Mouse (Mus musculus): ENCODE results near the gene Ropn1l. TPM values are rescaled to one million over a fixed set of nuclear protein-coding genes. Genes with fewer than 3 reads are reported as not detected.

Gene Ropn1l
- total and polyA plus RNA-seq, 3 experiments = 1.1 to 2.9 (median 2.0) TPM

DNA sequence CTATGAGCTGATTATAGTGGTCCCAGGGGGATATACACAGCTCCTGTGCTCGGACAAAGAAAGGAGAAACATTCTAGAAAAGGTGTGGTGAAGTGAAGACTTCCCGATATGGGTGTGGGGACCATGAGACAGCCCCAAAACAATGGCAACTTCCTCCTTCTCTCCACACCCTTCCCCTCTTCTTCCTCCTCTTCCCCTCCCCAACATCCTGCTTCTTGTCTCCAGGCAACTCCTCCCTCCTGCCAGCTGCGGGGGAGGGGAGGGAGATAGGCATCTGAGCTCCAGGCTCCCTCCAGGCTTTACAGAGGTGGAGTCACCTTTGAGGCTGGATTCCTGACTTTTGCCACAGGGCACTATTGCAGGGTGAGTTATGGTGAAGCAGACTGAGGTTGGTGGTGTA is 40.6 kb downstream of the Ropn1l start:
- in situ Hi-C loops (cut with MboI; ENCODE audit: low pct_ligation_motif_present, low pct_unique_long_range_greater_than_20kb, low sequenced_read_pairs) = loop anchor here (5.0 kb wide), 1 partner anchor 46 kb away; the partner anchor contains the start of gene Ankrd33b
- no peaks in the 10 kb centered on the region for H3K9me3 ChIP-seq (replicated peaks; ENCODE audit: low read length)
- H3K9ac ChIP-seq (ENCODE audit: insufficient read depth, low read depth) = no peak overlapping the region
- dilution Hi-C loops (cut with MboI; ENCODE audit: extremely low pct_ligation_motif_present, extremely low pct_unique_long_range_greater_than_20kb, low sequenced_read_pairs) = no loop called here
- H3K27ac ChIP-seq (ENCODE audit: insufficient read depth, low read depth) = no peak overlapping the region
- H3K27me3 ChIP-seq (replicated peaks) = no peaks in the 10 kb centered on the region
- H3K79me2 ChIP-seq (replicated peaks; ENCODE audit: control insufficient read depth, extremely low read depth, insufficient read depth, poor library complexity, severe bottlenecking) = no peaks in the 10 kb centered on the region
- peaks cover 23 to 62% of the 10 kb centered on the region in 2 experiments for H3K4me1 ChIP-seq (ENCODE audit: control insufficient read depth in 1 of 2, insufficient read depth in 2 of 2)
- no peak for TF ChIP-seq NRF1 (IDR thresholded peaks at IDR 0.05; ENCODE audit: low read depth, low read length)
- TF ChIP-seq GABPA (IDR thresholded peaks at IDR 0.05; ENCODE audit: insufficient replicate concordance, low read depth, low read length) = no peak
- no peak for TF ChIP-seq RCOR1 (conservative IDR thresholded peaks at IDR 0.05; ENCODE audit: low read depth, low read length)
- TF ChIP-seq USF2 (conservative IDR thresholded peaks at IDR 0.05; ENCODE audit: low read depth, low read length) = no peak
- TF ChIP-seq PAX5 (IDR thresholded peaks at IDR 0.05; ENCODE audit: low read length) = no peak
- H3K4me2 ChIP-seq (ENCODE audit: insufficient read depth, low read depth, poor library complexity, severe bottlenecking) = no peak overlapping the region
- DNase-seq (ENCODE audit: extremely low read depth) = peak; percentile 33
- no peak overlapping the region for H3K4me3 ChIP-seq (replicated peaks in 1 of 3; ENCODE audit: low read depth in 2 of 3, low read length in 2 of 3, poor library complexity in 1 of 3)
- H3K36me3 ChIP-seq (replicated peaks in 1 of 2; ENCODE audit: control insufficient read depth in 1 of 2, insufficient read depth in 1 of 2, low read length in 1 of 2) = no peaks in the 10 kb centered on the region

DNA sequence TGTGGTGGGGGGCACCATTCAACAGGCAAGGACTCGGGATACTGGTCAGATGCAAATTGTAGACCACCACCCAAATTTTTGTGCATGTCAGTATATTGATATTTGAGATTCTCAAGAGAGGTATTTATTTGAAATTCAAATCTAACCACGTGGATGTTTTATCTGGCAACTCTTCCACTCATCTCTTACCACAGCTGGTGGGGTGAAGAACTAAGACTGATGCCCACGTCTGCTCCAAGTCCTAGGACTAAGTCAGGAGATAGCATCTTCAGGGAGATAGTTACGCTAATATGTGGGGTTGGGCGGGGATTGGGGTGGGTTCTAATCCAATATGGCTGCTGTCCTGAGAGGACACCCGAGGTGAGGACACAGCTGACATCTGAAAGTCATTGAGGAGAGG is 41.1 kb downstream of the Ropn1l start:
- Histone ChIP-seq H3K27me3 (replicated peaks) (no peaks in the 10 kb centered on the region), H3K4me3 (replicated peaks in 1 of 3; ENCODE audit: low read depth in 2 of 3, low read length in 2 of 3, poor library complexity in 1 of 3) (no peak overlapping the region), H3K4me2 (ENCODE audit: insufficient read depth, low read depth, poor library complexity, severe bottlenecking) (no peak overlapping the region), H3K9me3 (replicated peaks; ENCODE audit: low read length) (no peaks in the 10 kb centered on the region), H3K9ac (ENCODE audit: insufficient read depth, low read depth) (no peak overlapping the region), H3K79me2 (replicated peaks; ENCODE audit: control insufficient read depth, extremely low read depth, insufficient read depth, poor library complexity, severe bottlenecking) (no peaks in the 10 kb centered on the region), H3K36me3 (replicated peaks in 1 of 2; ENCODE audit: control insufficient read depth in 1 of 2, insufficient read depth in 1 of 2, low read length in 1 of 2) (no peaks in the 10 kb centered on the region), H3K4me1 (ENCODE audit: control insufficient read depth in 1 of 2, insufficient read depth in 2 of 2) (peaks cover 22 to 57% of the 10 kb centered on the region in 2 experiments), H3K27ac (ENCODE audit: insufficient read depth, low read depth) (no peak overlapping the region)
- in situ Hi-C loops (cut with MboI; ENCODE audit: low pct_ligation_motif_present, low pct_unique_long_range_greater_than_20kb, low sequenced_read_pairs) = loop anchor here (5.0 kb wide), 1 partner anchor 45 kb away; the partner anchor contains the start of gene Ankrd33b
- dilution Hi-C loops (cut with MboI; ENCODE audit: extremely low pct_ligation_motif_present, extremely low pct_unique_long_range_greater_than_20kb, low sequenced_read_pairs) = no loop called here
- DNase-seq (ENCODE audit: extremely low read depth) = no peak
- no peak for TF ChIP-seq TCF12 (IDR thresholded peaks at IDR 0.05; ENCODE audit: low read depth, low read length)

DNA sequence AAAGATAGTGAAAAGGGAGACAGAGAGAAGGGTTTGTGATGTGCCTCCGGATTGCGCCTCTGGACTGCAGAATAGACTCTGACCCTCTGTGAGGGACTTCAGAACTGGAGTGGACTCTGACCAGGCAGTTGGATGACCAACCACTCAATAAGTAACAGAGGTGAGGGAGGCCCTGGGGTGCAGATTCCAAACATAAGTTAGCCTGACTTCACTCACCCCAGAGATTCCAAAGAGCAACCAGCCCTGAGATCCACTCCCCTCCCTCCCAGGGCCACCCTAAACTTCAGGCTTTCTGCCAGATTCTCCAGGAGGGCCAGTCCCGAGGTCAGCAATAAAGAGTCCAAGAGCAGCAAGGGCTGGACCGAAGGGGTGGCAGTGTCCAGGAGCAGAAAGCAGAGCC is 46.0 kb downstream of the Ropn1l start:
- no peaks in the 10 kb centered on the region for H3K79me2 ChIP-seq (replicated peaks; ENCODE audit: control insufficient read depth, extremely low read depth, insufficient read depth, poor library complexity, severe bottlenecking)
- no peak overlapping the region for H3K4me3 ChIP-seq (replicated peaks in 1 of 3; ENCODE audit: low read depth in 2 of 3, low read length in 2 of 3, poor library complexity in 1 of 3)
- DNase-seq (ENCODE audit: extremely low read depth) = no peak
- TF ChIP-seq ZC3H11A (IDR thresholded peaks at IDR 0.05; ENCODE audit: low read depth, low read length) (no peak), MEF2A (IDR thresholded peaks at IDR 0.05; ENCODE audit: borderline replicate concordance, low read depth, low read length) (no peak), RAD21 (IDR thresholded peaks at IDR 0.05; ENCODE audit: low read depth, low read length) (no peak), CHD2 (IDR thresholded peaks at IDR 0.05; ENCODE audit: low read length) (no peak)
- H3K4me1 ChIP-seq (ENCODE audit: control insufficient read depth in 1 of 2, insufficient read depth in 2 of 2) = peaks cover 18 to 30% of the 10 kb centered on the region in 2 experiments
- H3K9ac ChIP-seq (ENCODE audit: insufficient read depth, low read depth) = no peak overlapping the region
- dilution Hi-C loops (cut with MboI; ENCODE audit: extremely low pct_ligation_motif_present, extremely low pct_unique_long_range_greater_than_20kb, low sequenced_read_pairs) (no loop called here), in situ Hi-C loops (cut with MboI; ENCODE audit: low pct_ligation_motif_present, low pct_unique_long_range_greater_than_20kb, low sequenced_read_pairs) (no loop called here)
- no peaks in the 10 kb centered on the region for H3K36me3 ChIP-seq (replicated peaks in 1 of 2; ENCODE audit: control insufficient read depth in 1 of 2, insufficient read depth in 1 of 2, low read length in 1 of 2)
- no peak overlapping the region for H3K27ac ChIP-seq (ENCODE audit: insufficient read depth, low read depth)
- no peak overlapping the region for H3K4me2 ChIP-seq (ENCODE audit: insufficient read depth, low read depth, poor library complexity, severe bottlenecking)
- no peaks in the 10 kb centered on the region for H3K9me3 ChIP-seq (replicated peaks; ENCODE audit: low read length)
- H3K27me3 ChIP-seq (replicated peaks) = no peaks in the 10 kb centered on the region
